Mouse (Mus musculus) bone marrow, adult 2 months (tissue): ENCODE results near the gene Sowaha.

ENCODE experiments used
- CTCF ChIP-seq: fragments of 200-500 bp; IDR thresholded peaks from 2 replicates; pipeline ENCODE4 v1.5.1; 2011; ENCODE audit warnings: low read length, control low read depth; ENCODE audit not compliant: control insufficient read depth, insufficient read depth
- POLR2A ChIP-seq: fragments of 200-500 bp; IDR thresholded peaks from 2 replicates; pipeline ENCODE4 v1.6.1; 2011; ENCODE audit warnings: low read depth, mild to moderate bottlenecking, control low read depth, low read length, borderline replicate concordance; ENCODE audit not compliant: control insufficient read depth

DNA sequence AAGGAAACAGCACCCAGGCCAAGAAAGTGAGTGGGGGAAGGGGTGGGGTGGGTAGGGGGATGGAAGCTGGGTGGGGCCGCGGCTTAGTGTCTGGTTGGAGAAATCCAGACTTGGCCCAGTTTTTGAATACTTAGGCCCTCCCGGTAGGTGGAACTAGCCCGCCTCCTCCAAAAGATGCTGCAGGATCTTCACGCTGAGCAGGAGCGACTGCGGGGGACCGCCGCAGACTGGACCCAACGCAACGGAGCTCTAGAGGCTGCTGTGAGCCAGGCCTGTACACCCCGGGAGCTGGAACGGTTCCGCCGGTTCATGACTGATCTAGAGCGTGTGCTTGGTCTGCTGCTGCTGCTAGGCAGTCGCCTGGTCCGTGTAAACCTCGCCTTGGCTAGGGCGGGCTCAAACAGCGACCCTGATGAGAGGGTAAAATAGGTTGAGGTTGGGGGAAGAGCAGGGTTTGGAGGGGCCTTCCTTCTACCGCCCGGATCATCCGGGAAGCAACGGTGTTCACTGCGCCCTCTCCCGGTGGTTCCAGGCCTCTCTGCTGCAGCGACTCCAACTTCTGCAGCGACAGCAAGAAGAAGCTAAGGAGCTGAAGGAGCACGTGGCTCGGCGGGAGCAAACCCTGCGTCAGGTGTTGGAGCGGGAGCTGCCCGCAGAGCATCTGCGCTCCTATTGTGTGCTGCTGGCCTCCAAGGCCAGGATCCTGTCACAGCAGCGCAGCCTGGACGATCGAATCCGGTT lies 13.7 kb downstream of the Sowaha start:
- TF ChIP-seq POLR2A (no peak; the same call in 1 of the 2 replicates), CTCF (peak; percentile 74)
